Mouse (Mus musculus) neutrophil, adult 59 days (primary cell): ENCODE data around the gene Ccdc194. TPM values are rescaled to one million over a fixed set of nuclear protein-coding genes. Genes with fewer than 3 reads are reported as not detected.

Experiments used
- total RNA-seq, 2 experiments: library from RNA; stranded (reverse); gene quantifications; 1 replicate in 1 of 2; 2 replicates in 1 of 2; pipeline ENCODE4 v1.2.4; 2023

The Ccdc194 gene
- total RNA-seq = not detected

DNA sequence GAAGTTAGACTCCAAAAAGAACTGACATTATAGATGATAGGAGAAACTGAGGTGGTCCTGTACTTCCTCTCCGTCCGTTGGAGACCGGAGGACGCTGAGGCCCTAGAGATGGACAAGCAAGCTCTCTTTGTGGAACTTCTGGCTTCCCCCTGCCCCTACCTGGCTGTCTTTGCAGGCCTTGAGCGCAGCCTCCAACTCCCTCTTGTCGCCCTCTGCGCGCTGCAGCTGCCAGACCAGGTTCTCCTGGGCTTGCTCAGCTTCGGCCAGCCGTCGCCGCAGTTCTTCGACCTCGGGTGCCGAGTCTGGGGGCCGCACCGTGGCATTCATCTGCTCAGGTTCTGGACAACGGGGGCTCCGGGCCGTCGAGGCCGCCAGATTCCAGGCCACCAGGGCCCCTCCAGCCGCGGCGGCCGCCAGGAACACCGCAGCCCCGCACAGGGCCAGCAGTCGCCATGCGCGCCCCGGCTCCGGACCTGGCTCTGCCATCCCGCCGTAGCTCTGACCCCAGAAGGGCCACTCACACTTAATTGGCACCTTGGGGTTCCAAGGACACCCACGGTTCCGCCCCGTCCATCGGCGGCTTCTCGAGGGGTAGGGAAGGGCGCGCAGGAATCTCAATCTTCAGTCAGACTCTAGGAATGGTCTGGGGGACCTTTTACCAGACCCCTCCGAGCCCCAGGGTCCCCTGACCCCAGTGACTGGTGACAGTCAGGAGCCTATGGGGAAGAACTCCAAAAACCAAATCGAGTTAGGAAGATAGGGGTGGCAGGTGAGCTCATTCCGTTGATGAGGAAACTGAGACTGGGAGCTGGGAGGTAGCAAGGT is at the start of gene Ccdc194:
Gene Ccdc194 (minus strand): TSS at position 486 of the 825 bp plus-strand sequence.

GRCm38 (mm10) chr8:71568387-71568937 is 43.0 kb upstream of the Ccdc194 start, which contains the start of gene Slc27a1:
TSS of gene Slc27a1 (plus strand) at chr8:71568882.

GRCm38 (mm10) chr8:71566501-71566900 is 41.0 kb upstream of the Ccdc194 start, which contains the start of gene Nxnl1:
TSS of gene Nxnl1 (minus strand) at chr8:71566601.

GRCm38 (mm10) chr8:71558071-71558957 is 32.8 kb upstream of the Ccdc194 start, which contains the start of gene Tmem221:
TSS of gene Tmem221 (minus strand) at chr8:71558871.

GRCm38 (mm10) chr8:71542632-71543343 is 17.3 kb upstream of the Ccdc194 start, which contains the start of gene Mvb12a:
TSS of gene Mvb12a (plus strand) at chr8:71542922.

GRCm38 (mm10) chr8:71537028-71537867 is 11.7 kb upstream of the Ccdc194 start, which contains the start of gene Bst2:
TSS of gene Bst2 (minus strand) at chr8:71537456.

DNA sequence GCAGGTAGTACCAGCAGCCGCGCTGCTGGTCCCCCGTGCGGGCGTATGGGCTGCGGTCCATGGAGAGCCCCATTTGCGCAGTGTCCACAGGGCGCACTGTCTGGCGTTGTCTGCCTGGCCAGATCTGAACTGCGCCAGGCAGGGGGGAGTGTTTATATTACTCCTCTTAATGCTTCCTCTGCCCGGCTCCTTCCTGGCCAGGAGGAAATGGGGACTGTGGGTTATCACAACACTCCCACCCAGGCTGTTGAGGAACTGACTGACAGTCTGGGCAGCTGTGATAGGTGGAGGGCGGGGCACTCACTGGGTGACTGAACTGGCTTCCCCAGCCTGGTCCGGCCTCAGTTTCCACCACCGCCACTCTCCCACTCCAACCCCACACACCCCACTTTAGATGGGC is 13.9 kb downstream of the Ccdc194 start, which contains the start of gene Plvap:
Gene Plvap (minus strand): TSS at position 109 of the 400 bp plus-strand sequence.

DNA sequence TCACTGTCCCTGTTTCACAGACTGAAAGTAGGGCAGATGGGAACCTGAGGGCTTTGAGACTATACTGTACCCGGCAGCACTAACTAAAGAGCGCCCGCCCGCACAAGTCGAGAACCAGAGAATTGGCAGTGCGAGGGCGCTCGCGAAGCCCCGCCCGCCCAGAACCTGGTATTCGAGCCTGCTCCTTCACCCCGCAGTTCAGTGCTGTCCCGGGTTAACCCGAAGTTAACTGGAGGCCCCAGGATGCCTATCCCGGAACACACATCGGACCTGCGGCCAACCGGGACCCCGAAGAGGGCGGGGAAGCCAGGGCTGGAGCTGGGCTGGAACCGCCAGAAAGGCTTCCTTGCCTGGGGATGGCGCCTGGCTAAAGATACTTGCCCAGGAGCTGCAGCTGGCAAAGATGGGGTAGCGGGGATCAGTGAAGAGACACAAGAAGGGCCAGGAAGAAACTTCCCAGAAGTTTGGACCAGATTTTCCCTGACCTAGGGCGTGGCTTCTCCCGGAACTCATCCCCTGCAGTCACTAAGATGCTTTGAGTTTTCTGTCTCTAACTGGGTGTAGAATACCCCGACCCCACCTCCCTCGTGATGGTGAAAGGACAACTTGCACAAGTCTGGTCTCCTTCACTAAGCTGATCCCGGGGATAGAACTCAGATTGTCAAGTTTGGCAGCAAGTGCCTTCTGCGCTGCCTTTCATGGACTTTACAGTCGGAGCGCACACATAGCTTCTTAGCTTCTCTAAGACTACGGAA is 37.6 kb downstream of the Ccdc194 start, which contains the start of gene Gtpbp3:
Gene Gtpbp3 (plus strand): TSS at position 413 of the 755 bp plus-strand sequence.

DNA sequence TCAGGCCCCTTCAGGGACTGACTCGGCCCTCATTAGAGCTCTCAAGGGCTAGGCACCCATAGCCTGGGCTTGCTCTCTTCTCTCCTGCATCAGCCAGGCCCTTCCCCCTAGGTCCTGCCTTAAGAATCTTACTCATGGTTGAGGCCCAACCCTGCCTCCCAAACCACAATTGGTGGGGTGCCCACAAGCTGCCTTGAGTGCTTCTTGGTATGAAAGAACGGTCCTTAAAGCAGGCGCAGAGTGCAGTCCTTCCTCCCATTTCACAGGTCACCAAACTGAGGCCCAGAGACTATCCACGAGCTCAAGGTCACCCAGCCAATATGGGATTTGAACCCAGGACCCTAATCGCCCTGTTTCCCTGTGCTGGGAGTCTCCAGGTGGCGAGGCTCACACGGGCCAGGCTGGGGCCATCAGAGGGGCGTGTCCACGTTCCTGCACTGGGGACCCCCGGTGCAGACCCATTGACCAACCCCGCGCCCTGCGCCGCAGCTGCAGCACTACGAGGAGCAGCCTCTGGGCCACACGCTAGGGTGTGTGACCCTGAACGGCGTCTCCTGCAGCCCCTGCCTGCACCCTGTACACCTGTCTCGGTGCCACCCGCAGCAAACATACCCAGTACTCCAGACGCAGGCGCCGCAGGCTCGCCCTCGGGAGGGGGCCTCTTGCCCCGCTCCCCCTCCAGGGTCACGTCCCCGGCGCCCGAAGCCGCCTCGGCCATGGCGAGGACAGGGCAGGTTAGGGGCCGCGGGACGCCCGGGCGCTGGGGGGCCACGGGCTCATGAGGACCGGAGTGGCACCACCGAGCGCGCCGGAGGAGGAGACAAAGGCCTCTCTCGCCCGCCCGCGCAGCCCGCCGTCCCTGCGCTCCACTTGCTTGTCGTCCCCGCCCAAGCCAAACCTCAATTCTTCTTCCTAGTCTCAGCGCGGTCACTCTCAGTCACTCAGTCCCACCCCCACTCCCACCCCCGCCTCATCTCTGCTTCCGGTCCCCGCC is 40.1 kb downstream of the Ccdc194 start, which contains the start of gene Ano8:
Gene Ano8 (minus strand): TSS at position 822 of the 994 bp plus-strand sequence.

Other genes starting within 250 kb of the Ccdc194 start
- gene Use1, start 158.9 kb downstream of the Ccdc194 start, total RNA-seq = 100 to 1,000 TPM; 150 to 156 TPM
- gene Ocel1, start 154.4 kb downstream of the Ccdc194 start, total RNA-seq = 10 to 100 TPM; 17.1 to 18.6 TPM
- 1 to 10 TPM; 7.7 to 8.6 TPM for gene Nr2f6, start 143.8 kb downstream of the Ccdc194 start, total RNA-seq
- gene Ushbp1, start 129.9 kb downstream of the Ccdc194 start, total RNA-seq = under 1 TPM; 0.18 to 0.49 TPM
- 10 to 100 TPM; 65.8 to 76.1 TPM for gene Babam1, start 128.8 kb downstream of the Ccdc194 start, total RNA-seq
- gene Ankle1, start 119.7 kb downstream of the Ccdc194 start, total RNA-seq = 10 to 100 TPM; 15.9 to 17.0 TPM
- 1 to 10 TPM; 4.3 to 6.3 TPM for gene Abhd8, start 62.1 kb downstream of the Ccdc194 start, total RNA-seq
- gene Mrpl34, start 60.8 kb downstream of the Ccdc194 start, total RNA-seq = 10 to 100 TPM; 28.3 to 34.8 TPM
- gene Dda1, start 56.5 kb downstream of the Ccdc194 start, total RNA-seq = 10 to 100 TPM; 78.4 to 85.3 TPM
- gene Ano8, start 39.7 kb downstream of the Ccdc194 start, total RNA-seq = 1 to 10 TPM; 3.7 to 5.7 TPM
- gene Gtpbp3, start 37.6 kb downstream of the Ccdc194 start, total RNA-seq = 10 to 100 TPM; 10.3 to 11.8 TPM
- gene Plvap, start 14.0 kb downstream of the Ccdc194 start, total RNA-seq = 1 to 10 TPM in 1 of 2 experiments, under 1 TPM in 1; 0.68 to 1.6 TPM
- gene Bst2, start 11.7 kb upstream of the Ccdc194 start, total RNA-seq = 10 to 100 TPM; 17.2 to 21.1 TPM
- gene Mvb12a, start 17.2 kb upstream of the Ccdc194 start, total RNA-seq = 10 to 100 TPM; 24.6 to 35.1 TPM
- gene Tmem221, start 33.2 kb upstream of the Ccdc194 start, total RNA-seq = under 1 TPM in 1 of 2 experiments, not detected in 1; 0.31 TPM
- not detected for gene Nxnl1, start 40.9 kb upstream of the Ccdc194 start, total RNA-seq
- 1 to 10 TPM; 1.5 to 1.7 TPM for gene Slc27a1, start 43.2 kb upstream of the Ccdc194 start, total RNA-seq
- gene Pgls, start 66.5 kb upstream of the Ccdc194 start, total RNA-seq = 10 to 100 TPM; 92.3 to 98.2 TPM
- 10 to 100 TPM in 1 of 2 experiments, 1 to 10 TPM in 1; 5.1 to 14.5 TPM for gene Fam129c, start 71.9 kb upstream of the Ccdc194 start, total RNA-seq
- 10 to 100 TPM; 43.3 to 52.2 TPM for gene Colgalt1, start 85.3 kb upstream of the Ccdc194 start, total RNA-seq
- gene Unc13a, start 146.0 kb upstream of the Ccdc194 start, total RNA-seq = under 1 TPM; 0.11 to 0.26 TPM
- 10 to 100 TPM; 14.9 to 15.9 TPM for gene Jak3, start 150.6 kb upstream of the Ccdc194 start, total RNA-seq
- gene Insl3, start 163.5 kb upstream of the Ccdc194 start, total RNA-seq = 1 to 10 TPM; 5.7 to 8.3 TPM
- gene B3gnt3, start 176.1 kb upstream of the Ccdc194 start, total RNA-seq = under 1 TPM in 1 of 2 experiments, not detected in 1; 0.16 TPM
- 10 to 100 TPM; 41.8 to 52.1 TPM for gene Fcho1, start 200.0 kb upstream of the Ccdc194 start, total RNA-seq